Mouse (Mus musculus): ENCODE measurements around the gene Galr3. TPM values are rescaled to one million over a fixed set of nuclear protein-coding genes. Genes with fewer than 3 reads are reported as not detected.

The Galr3 gene
- polyA plus RNA-seq (2017; shearing (Covaris generic)) = not detected

GRCm38 (mm10) chr15:79041585-79041984, at the start of gene Galr3:
TSS of gene Galr3 (plus strand) at chr15:79041885.

GRCm38 (mm10) chr15:79028237-79028738, 13.4 kb upstream of the Galr3 start, which contains the start of gene H1f0:
TSS of gene H1f0 (plus strand) at chr15:79028450.

GRCm38 (mm10) chr15:79062376-79063159, 20.9 kb downstream of the Galr3 start, which contains the start of gene Ankrd54:
TSS of gene Ankrd54 (minus strand) at chr15:79062893.

GRCm38 (mm10) chr15:79074913-79075532, 33.3 kb downstream of the Galr3 start, which contains the start of gene Eif3l:
TSS of gene Eif3l (plus strand) at chr15:79075179.

Other genes starting within 250 kb of the Galr3 start
- 0.38 TPM for gene Card10, start 238.8 kb upstream of the Galr3 start, polyA plus RNA-seq (2017; shearing (Covaris generic))
- not detected for gene Cdc42ep1, start 199.3 kb upstream of the Galr3 start, polyA plus RNA-seq (2017; shearing (Covaris generic))
- gene Lgals2, start 186.4 kb upstream of the Galr3 start, polyA plus RNA-seq (2017; shearing (Covaris generic)) = not detected
- gene Gga1, start 164.7 kb upstream of the Galr3 start, polyA plus RNA-seq (2017; shearing (Covaris generic)) = 76.9 TPM
- 0.57 TPM for gene Gm49510, start 142.2 kb upstream of the Galr3 start, polyA plus RNA-seq (2017; shearing (Covaris generic))
- gene Sh3bp1, start 142.1 kb upstream of the Galr3 start, polyA plus RNA-seq (2017; shearing (Covaris generic)) = 251 TPM
- 1.9 TPM for gene Pdxp, start 128.0 kb upstream of the Galr3 start, polyA plus RNA-seq (2017; shearing (Covaris generic))
- 515 TPM for gene Lgals1, start 115.2 kb upstream of the Galr3 start, polyA plus RNA-seq (2017; shearing (Covaris generic))
- gene Nol12, start 107.0 kb upstream of the Galr3 start, polyA plus RNA-seq (2017; shearing (Covaris generic)) = 49.7 TPM
- gene Triobp, start 94.2 kb upstream of the Galr3 start, polyA plus RNA-seq (2017; shearing (Covaris generic)) = 105 TPM
- 74.2 TPM for gene H1f0, start 13.4 kb upstream of the Galr3 start, polyA plus RNA-seq (2017; shearing (Covaris generic))
- gene Ankrd54, start 21.0 kb downstream of the Galr3 start, polyA plus RNA-seq (2017; shearing (Covaris generic)) = 10.7 TPM
- 171 TPM for gene Eif3l, start 33.3 kb downstream of the Galr3 start, polyA plus RNA-seq (2017; shearing (Covaris generic))
- gene Micall1, start 67.0 kb downstream of the Galr3 start, polyA plus RNA-seq (2017; shearing (Covaris generic)) = 27.1 TPM
- gene Polr2f, start 99.1 kb downstream of the Galr3 start, polyA plus RNA-seq (2017; shearing (Covaris generic)) = 166 TPM
- gene 1700088E04Rik, start 99.4 kb downstream of the Galr3 start, polyA plus RNA-seq (2017; shearing (Covaris generic)) = 0.40 TPM
- not detected for gene Sox10, start 123.4 kb downstream of the Galr3 start, polyA plus RNA-seq (2017; shearing (Covaris generic))
- gene Pick1, start 187.3 kb downstream of the Galr3 start, polyA plus RNA-seq (2017; shearing (Covaris generic)) = 45.8 TPM
- not detected for gene Gm49486, start 187.5 kb downstream of the Galr3 start, polyA plus RNA-seq (2017; shearing (Covaris generic))
- gene Slc16a8, start 212.9 kb downstream of the Galr3 start, polyA plus RNA-seq (2017; shearing (Covaris generic)) = not detected
- gene Baiap2l2, start 243.7 kb downstream of the Galr3 start, polyA plus RNA-seq (2017; shearing (Covaris generic)) = 0.52 TPM

All from inflammation-experienced regulatory T-cells, adult 16 weeks (primary cell).